Mouse (Mus musculus): ENCODE results near the gene Sult6b2.

Sult6b2 gene

GRCm38 (mm10) chr6:142810239-142810638 is 5.9 kb upstream of the Sult6b2 start:
- no peak for DNase-seq (ENCODE audit: low spot score)

- DNase-seq (ENCODE audit: low spot score): no peak
Observed at GRCm38 (mm10) chr6:142809373-142810098, 5.2 kb upstream of the Sult6b2 start.

- no peak for DNase-seq (ENCODE audit: low spot score)
Observed at GRCm38 (mm10) chr6:142806326-142806725, 2.0 kb upstream of the Sult6b2 start.

- DNase-seq (ENCODE audit: low spot score): no peak
Observed at GRCm38 (mm10) chr6:142802617-142803525, 1.4 kb downstream of the Sult6b2 start.

GRCm38 (mm10) chr6:142801687-142802086 is 2.6 kb downstream of the Sult6b2 start:
- no peak for DNase-seq (ENCODE audit: low spot score)

- DNase-seq (ENCODE audit: low spot score): no peak
Observed at GRCm38 (mm10) chr6:142799704-142800374, 4.5 kb downstream of the Sult6b2 start.

DNA sequence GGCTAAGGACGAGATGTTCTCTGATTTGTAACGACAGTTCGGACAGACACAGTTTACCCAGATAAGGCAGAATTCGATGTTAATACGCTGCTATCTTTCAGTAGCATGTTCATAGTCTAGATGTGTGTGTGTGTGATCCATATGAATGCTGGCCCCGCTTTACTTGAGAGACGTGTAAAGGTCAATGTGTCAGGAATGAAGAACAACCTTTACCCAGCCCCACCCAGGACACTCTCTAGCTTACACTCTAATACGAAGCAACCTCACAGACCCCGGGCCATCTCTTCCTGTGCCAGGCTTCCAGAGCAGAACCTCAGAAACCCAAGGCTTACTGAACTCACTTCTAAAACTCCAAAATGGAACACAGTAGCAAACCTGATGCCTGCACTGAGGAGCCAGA is 5.5 kb downstream of the Sult6b2 start:
- DNase-seq (ENCODE audit: low spot score): no peak

GRCm38 (mm10) chr6:142797996-142798395 is 6.3 kb downstream of the Sult6b2 start:
- no peak for DNase-seq (ENCODE audit: low spot score)

GRCm38 (mm10) chr6:142795655-142796441 is 8.5 kb downstream of the Sult6b2 start:
- peak; percentile 59 for DNase-seq (ENCODE audit: low spot score)

- no peak for DNase-seq (ENCODE audit: low spot score)
Observed at GRCm38 (mm10) chr6:142795087-142795486, 9.2 kb downstream of the Sult6b2 start.

- DNase-seq (ENCODE audit: low spot score): no peak
Observed at GRCm38 (mm10) chr6:142793468-142793867, 10.8 kb downstream of the Sult6b2 start.

- DNase-seq (ENCODE audit: low spot score): no peak
Observed at GRCm38 (mm10) chr6:142792241-142792968, 11.9 kb downstream of the Sult6b2 start.

DNA sequence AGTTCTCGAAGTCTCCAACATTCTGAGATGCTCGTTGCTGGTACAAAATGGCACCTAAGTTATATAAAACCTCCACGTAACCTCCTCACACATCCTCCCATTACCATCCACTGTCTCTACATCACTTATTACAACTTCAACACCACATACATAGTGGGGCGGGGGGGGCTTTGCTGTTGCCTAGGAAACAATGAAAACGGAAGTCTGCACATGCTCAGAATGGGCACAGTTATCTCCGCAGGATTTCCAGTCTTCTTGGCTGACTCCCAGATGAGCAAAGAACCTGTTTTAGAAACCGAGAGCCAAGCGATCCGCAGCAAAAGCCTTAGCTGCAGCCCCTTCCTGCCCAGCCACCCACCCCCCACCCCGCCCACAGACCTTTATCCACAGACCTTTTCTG is 14.6 kb downstream of the Sult6b2 start:
- DNase-seq (ENCODE audit: low spot score): no peak

DNA sequence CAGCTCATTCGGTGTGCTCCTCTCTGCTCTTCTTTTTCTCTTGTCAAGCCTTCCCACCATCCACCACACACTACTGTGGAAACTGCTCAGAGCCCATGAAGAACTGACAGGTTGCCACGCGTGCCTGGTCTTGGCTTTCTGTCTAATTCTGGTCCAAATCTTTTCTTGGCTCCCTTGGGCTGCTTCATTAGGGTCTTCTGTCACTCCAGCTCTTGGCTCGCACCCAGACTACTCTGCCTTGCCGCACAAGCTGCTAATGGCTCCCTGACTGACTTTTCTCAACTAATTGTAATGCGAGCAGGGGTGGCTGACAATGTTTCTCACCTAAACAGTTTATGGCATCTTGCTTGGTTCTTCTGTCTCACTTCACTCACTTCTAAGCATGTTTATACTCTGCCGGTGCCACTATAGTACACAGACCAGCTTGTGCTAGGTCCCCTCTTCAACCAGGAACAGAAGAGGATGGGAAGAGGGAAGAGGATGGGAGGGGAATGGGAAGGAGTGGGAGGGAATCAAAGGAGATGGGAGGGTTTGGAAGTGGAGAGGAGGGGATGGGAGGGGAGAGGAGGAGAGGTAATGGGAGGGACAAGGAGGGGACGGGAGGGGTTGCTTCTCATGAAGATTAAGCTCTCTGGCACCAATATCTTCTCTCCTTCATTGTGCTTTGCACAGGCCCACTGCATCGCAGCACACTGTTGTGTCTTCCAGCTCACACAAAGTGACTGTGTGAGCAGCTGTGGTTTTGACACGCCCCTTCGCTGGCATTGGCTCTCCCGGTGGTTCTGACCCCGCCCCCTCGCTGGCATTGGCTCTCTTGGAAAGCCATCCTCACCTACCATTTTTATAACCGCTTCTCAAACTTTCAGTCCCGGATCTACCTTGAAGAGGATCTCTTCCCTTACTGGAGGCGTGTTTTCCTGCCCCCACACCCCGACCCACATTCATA is 16.0 kb downstream of the Sult6b2 start:
- DNase-seq (ENCODE audit: low spot score): peak; percentile 25

DNA sequence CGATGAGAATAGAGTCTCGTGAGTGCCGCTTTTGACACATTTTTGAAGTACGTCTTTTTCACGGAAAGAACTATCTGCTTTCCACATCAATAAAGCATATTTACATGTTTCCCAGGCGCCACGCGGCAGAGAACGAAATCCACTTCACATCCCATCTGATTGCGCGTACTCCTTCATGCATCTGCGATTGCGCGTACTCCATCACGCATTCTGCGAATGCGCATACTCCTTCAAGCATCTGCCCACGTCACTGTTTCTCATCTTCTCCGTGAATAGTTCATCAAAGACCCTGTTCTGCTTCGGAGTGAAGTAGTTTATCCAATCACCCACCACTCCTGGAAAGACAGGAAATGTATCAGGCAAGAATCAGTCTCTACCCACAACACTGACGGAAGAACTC is 18.2 kb downstream of the Sult6b2 start:
- no peak for DNase-seq (ENCODE audit: low spot score)

DNA sequence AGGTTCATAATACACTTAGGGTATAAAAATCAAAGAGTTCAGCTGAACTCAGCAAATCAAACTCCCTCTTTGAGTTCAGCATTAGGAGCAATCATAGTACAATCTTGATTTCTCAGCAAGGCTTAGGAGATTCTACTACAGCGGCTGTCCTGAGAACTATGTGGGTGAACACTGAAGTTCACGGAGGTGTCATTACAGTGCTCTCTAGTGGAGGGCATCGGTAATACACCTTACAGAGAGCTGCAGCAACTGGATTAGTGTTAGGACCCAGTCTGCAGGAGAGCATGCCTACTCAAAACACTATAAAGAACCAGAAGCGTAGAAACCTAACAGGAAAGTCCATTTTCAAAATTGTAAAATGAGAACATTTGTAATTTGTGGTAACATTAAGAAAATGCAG is 19.0 kb downstream of the Sult6b2 start:
- DNase-seq (ENCODE audit: low spot score): peak; percentile 59

DNA sequence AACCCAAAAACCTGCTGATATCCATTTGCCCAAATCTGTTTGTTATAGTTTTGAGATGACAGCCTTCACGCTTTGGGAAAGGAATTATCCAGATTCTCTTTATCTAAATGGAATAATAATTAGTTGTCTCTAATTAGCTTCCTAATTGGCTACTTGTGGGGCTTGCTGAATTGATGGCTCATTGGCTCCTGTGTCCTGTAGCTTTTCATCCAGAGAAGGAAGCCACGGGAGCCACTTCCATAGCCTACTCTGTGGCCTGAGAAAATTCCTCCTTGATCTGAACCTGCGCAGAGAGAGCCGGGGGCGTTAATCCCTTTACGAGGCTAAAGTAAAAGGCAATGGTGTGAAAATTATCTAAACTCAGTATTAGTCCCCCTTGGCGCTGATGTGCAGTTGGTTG is 23.0 kb downstream of the Sult6b2 start:
- no peak for DNase-seq (ENCODE audit: low spot score)

- no peak for DNase-seq (ENCODE audit: low spot score)
Observed at GRCm38 (mm10) chr6:142780574-142781033, 23.7 kb downstream of the Sult6b2 start.

DNA sequence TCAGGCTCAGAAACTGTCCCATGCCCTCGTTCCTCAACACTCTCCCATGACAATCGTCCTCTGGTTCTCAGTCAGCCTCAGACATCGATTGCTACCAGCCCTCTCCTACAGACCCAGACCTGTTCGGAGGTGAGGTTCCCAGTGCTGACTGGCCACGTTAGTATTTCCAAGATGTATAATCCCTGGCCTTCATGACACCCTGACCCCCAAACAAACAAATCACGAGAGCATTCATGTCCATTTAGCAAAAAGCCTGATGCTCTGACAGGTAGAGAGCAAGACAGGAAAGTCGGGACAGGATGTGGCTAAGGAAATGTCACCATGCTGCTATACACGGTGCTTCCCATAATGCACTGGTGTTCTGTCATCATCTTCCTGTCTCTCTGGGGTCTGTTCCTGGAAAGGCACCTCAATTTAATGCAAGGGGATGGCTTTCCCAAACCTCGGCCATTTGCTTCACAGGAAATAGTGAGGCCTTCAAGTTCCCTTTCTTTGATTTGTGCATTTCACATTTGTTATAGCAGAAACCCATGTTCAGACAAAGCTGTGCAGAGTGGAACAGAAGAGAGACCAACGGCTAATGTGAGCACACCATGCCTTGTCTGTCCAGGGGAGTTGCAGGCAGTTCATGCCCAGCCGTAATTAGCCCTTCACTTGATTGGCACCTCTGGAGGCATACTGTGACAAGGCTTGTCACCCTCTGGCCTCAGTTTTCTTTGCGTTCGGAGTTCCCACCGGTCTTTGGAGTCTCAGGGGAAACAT is 24.3 kb downstream of the Sult6b2 start:
- DNase-seq (ENCODE audit: low spot score): no peak

Data from lung, postnatal 25 days (tissue).